Mouse (Mus musculus) C2C12 (cell line): Measurements from ENCODE around the gene Pde6h. TPM values are rescaled to one million over a fixed set of nuclear protein-coding genes. Genes with fewer than 3 reads are reported as not detected.
"Not testable (repeated sequence)": the region's sequence is repeated elsewhere in the genome, so short reads cannot be mapped to it uniquely, and the experiment has no call there.

Experiments
- H3K27me3 ChIP-seq: one replicate; pipeline ENCODE4 v1.6.1; 2011; ENCODE audit not compliant: control insufficient read depth, insufficient read depth, insufficient read length
- H3K36me3 ChIP-seq: one replicate; pipeline ENCODE4 v1.6.1; 2011; ENCODE audit not compliant: control insufficient read depth, insufficient read depth
- H3K4me3 ChIP-seq: one replicate; pipeline ENCODE4 v1.5.1; 2011; ENCODE audit warnings: mild to moderate bottlenecking, control low read depth; ENCODE audit not compliant: poor library complexity, insufficient read depth, severe bottlenecking
- H3K79me2 ChIP-seq: one replicate; pipeline ENCODE4 v1.6.1; 2011; ENCODE audit not compliant: control insufficient read depth, insufficient read depth
- H3K79me3 ChIP-seq: one replicate; pipeline ENCODE4 v1.6.1; 2011; ENCODE audit warnings: low read depth, control low read depth
- H3ac ChIP-seq: one replicate; pipeline ENCODE3; 2011; ENCODE audit warnings: low read depth; ENCODE audit not compliant: control insufficient read depth, insufficient read length
- CEBPB ChIP-seq: IDR thresholded peaks from one replicate; pipeline ENCODE4 v1.6.1; 2011; ENCODE audit warnings: low read depth, mild to moderate bottlenecking, control low read depth, moderate library complexity
- CTCF ChIP-seq: IDR thresholded peaks from one replicate; pipeline ENCODE4 v1.5.1; 2011; ENCODE audit not compliant: control insufficient read depth, insufficient read depth, insufficient read length
- FOSL1 ChIP-seq: IDR thresholded peaks from one replicate; pipeline ENCODE4 v1.8.0; 2011; ENCODE audit warnings: mild to moderate bottlenecking, low read length; ENCODE audit not compliant: poor library complexity, insufficient read depth, severe bottlenecking
- MAX ChIP-seq: IDR thresholded peaks from one replicate; pipeline ENCODE4 v1.6.1; 2011; ENCODE audit warnings: mild to moderate bottlenecking, control low read depth
- MYOD1 ChIP-seq: IDR thresholded peaks from one replicate; pipeline ENCODE4 v1.6.1; 2011; ENCODE audit warnings: low read depth; ENCODE audit not compliant: control insufficient read depth, insufficient read length
- MYOG ChIP-seq: IDR thresholded peaks from one replicate; pipeline ENCODE4 v1.6.1; 2011; ENCODE audit not compliant: control insufficient read depth, insufficient read length; ENCODE audit errors: extremely low read depth
- USF1 ChIP-seq: IDR thresholded peaks from one replicate; pipeline ENCODE4 v1.6.1; 2011; ENCODE audit warnings: low read depth, mild to moderate bottlenecking, control low read depth, moderate library complexity
- long read RNA-seq, 2 experiments: library from polyadenylated mRNA; unstranded; transcript quantifications; one replicate each; pipeline ENCODE4 v2.0.0; 2019 to 2020
- polyA plus RNA-seq: library from polyadenylated mRNA; unstranded; fragments of >200 nt; fragmentation: generic; extraction: Trizol; gene quantifications from one replicate; pipeline ENCODE4 v1.2.1, GENCODE M21; 2012; ENCODE audit warnings: missing spikeins

The Pde6h gene
- 0.26 TPM for polyA plus RNA-seq
- long read RNA-seq, experiment 1 = 0 reads
- long read RNA-seq, experiment 2 = 0 reads

GRCm38 (mm10) chr6:136923532-136923931 is at the start of gene Pde6h:
Pde6h (plus strand) TSS chr6:136923832.
- Histone ChIP-seq H3ac (no peak within 1 kb of the TSS), H3K79me2 (no peaks in the 10 kb centered on the region), H3K36me3 (no peaks in the 10 kb centered on the region), H3K79me3 (no peaks in the 10 kb centered on the region), H3K4me3 (no peak within 1 kb of the TSS), H3K27me3 (no peaks in the 10 kb centered on the region)
- TF ChIP-seq MAX = no peak
- no peak for TF ChIP-seq FOSL1
- no peak for TF ChIP-seq MYOD1
- no peak for TF ChIP-seq USF1
- no peak for TF ChIP-seq MYOG
- no peak for TF ChIP-seq CEBPB
- TF ChIP-seq CTCF = no peak

GRCm38 (mm10) chr6:136874599-136874998 is 49.0 kb upstream of the Pde6h start:
- H3K4me3 ChIP-seq = no peak overlapping the region
- no peak for TF ChIP-seq MYOG
- no peak for TF ChIP-seq FOSL1
- TF ChIP-seq CEBPB = no peak
- TF ChIP-seq MYOD1 = no peak
- no peak for TF ChIP-seq CTCF
- TF ChIP-seq MAX = no peak
- no peak for TF ChIP-seq USF1
- H3K79me2 ChIP-seq = no peaks in the 10 kb centered on the region
- no peaks in the 10 kb centered on the region for H3K27me3 ChIP-seq
- no peaks in the 10 kb centered on the region for H3K79me3 ChIP-seq
- no peaks in the 10 kb centered on the region for H3K36me3 ChIP-seq
- no peak overlapping the region for H3ac ChIP-seq

GRCm38 (mm10) chr6:136875670-136876069 is 48.0 kb upstream of the Pde6h start, which contains the start of gene Mgp:
Mgp (minus strand) TSS chr6:136875823.
- Histone ChIP-seq H3K27me3 (no peaks in the 10 kb centered on the region), H3K79me3 (no peaks in the 10 kb centered on the region), H3K4me3 (no peak within 1 kb of the TSS), H3K79me2 (no peaks in the 10 kb centered on the region), H3ac (peak within 1 kb of the TSS; percentile 9), H3K36me3 (no peaks in the 10 kb centered on the region)
- TF ChIP-seq CEBPB = no peak
- no peak for TF ChIP-seq MYOG
- TF ChIP-seq FOSL1 = no peak
- no peak for TF ChIP-seq CTCF
- TF ChIP-seq USF1 = no peak
- no peak for TF ChIP-seq MAX

GRCm38 (mm10) chr6:136881678-136882077 is 42.0 kb upstream of the Pde6h start:
- Histone ChIP-seq H3K79me2 (no peaks in the 10 kb centered on the region), H3ac (no peak overlapping the region), H3K36me3 (no peaks in the 10 kb centered on the region), H3K4me3 (no peak overlapping the region), H3K27me3 (no peaks in the 10 kb centered on the region), H3K79me3 (no peaks in the 10 kb centered on the region)
- TF ChIP-seq FOSL1 = no peak
- TF ChIP-seq MAX = no peak
- TF ChIP-seq CTCF = no peak
- no peak for TF ChIP-seq CEBPB
- no peak for TF ChIP-seq MYOG
- no peak for TF ChIP-seq USF1
- TF ChIP-seq MYOD1 = no peak

GRCm38 (mm10) chr6:136883431-136883915 is 40.2 kb upstream of the Pde6h start:
- Histone ChIP-seq H3K79me3 (no peaks in the 10 kb centered on the region), H3ac (no peak overlapping the region), H3K79me2 (no peaks in the 10 kb centered on the region), H3K36me3 (no peaks in the 10 kb centered on the region), H3K4me3 (no peak overlapping the region), H3K27me3 (no peaks in the 10 kb centered on the region)
- TF ChIP-seq MYOD1 = no peak
- TF ChIP-seq MAX = no peak
- TF ChIP-seq CEBPB = no peak
- no peak for TF ChIP-seq USF1
- no peak for TF ChIP-seq MYOG
- no peak for TF ChIP-seq FOSL1

GRCm38 (mm10) chr6:136883961-136884360 is 39.7 kb upstream of the Pde6h start:
- Histone ChIP-seq H3K79me2 (no peaks in the 10 kb centered on the region), H3K79me3 (no peaks in the 10 kb centered on the region), H3ac (no peak overlapping the region), H3K27me3 (no peaks in the 10 kb centered on the region), H3K36me3 (no peaks in the 10 kb centered on the region), H3K4me3 (no peak overlapping the region)
- TF ChIP-seq MAX (no peak), MYOD1 (no peak), FOSL1 (no peak), USF1 (no peak), CEBPB (no peak), CTCF (no peak), MYOG (no peak)

GRCm38 (mm10) chr6:136884766-136885165 is 38.9 kb upstream of the Pde6h start:
- not testable (repeated sequence) for H3K27me3 ChIP-seq, H3K4me3 ChIP-seq, H3K79me2 ChIP-seq, H3K36me3 ChIP-seq, H3K79me3 ChIP-seq, H3ac ChIP-seq
